Comparison of ENCODE assay signal across 8 mouse cellular contexts in genomic region chr16:37789015-37789381, GRCm38 (mm10). TPM values are rescaled to one million over a fixed set of nuclear protein-coding genes. Genes with fewer than 3 reads are reported as not detected.
A peak's percentile ranks its signal among the peaks of the same experiment; 100 is the strongest.
DNase-seq lines count a peak whose midpoint lies in the region; ATAC-seq and TF ChIP-seq lines count a peak whose summit lies in the region.

No protein-coding gene starts in this region.

- H3K4me1 ChIP-seq in E14TG2a.4 (replicated peaks; ENCODE audit: low read depth, low read length) = peaks cover 81% of the 10 kb centered on the region
- peaks cover 65% of the 10 kb centered on the region for H3K4me1 ChIP-seq in embryonic facial prominence, embryonic 12.5 days
- H3K4me1 ChIP-seq in heart, embryonic 16.5 days (ENCODE audit: control insufficient read depth, insufficient read depth, low read length) = peaks cover 75% of the 10 kb centered on the region
- peaks cover 69% of the 10 kb centered on the region for H3K4me1 ChIP-seq in lung, embryonic 15.5 days

- H3K36me3 ChIP-seq in E14TG2a.4 (ENCODE audit: insufficient read depth, low read length) = peaks cover 34% of the 10 kb centered on the region
- peaks cover 52% of the 10 kb centered on the region for H3K36me3 ChIP-seq in embryonic facial prominence, embryonic 12.5 days
- H3K36me3 ChIP-seq in heart, embryonic 16.5 days (ENCODE audit: control insufficient read depth, insufficient read depth) = peaks cover 14% of the 10 kb centered on the region
- H3K36me3 ChIP-seq in lung, embryonic 15.5 days = peaks cover 24% of the 10 kb centered on the region

- WGBS in embryonic facial prominence, embryonic 12.5 days = 74% methylated on average over 6 of the region's 6 CpGs
- 32% methylated on average over 6 of the region's 6 CpGs for WGBS in heart, embryonic 16.5 days
- 34% methylated on average over 6 of the region's 6 CpGs for WGBS in lung, embryonic 15.5 days

- no peaks in the 10 kb centered on the region for H3K9me3 ChIP-seq in E14TG2a.4 (ENCODE audit: low read length)
- H3K9me3 ChIP-seq in embryonic facial prominence, embryonic 12.5 days = no peaks in the 10 kb centered on the region
- H3K9me3 ChIP-seq in heart, embryonic 16.5 days (replicated peaks; ENCODE audit: control insufficient read depth, low read length) = no peaks in the 10 kb centered on the region
- no peaks in the 10 kb centered on the region for H3K9me3 ChIP-seq in lung, embryonic 15.5 days

- 0 out of 2 replicates have a peak overlapping the region, but pooled peaks have one; percentile 5 for H3K4me3 ChIP-seq in E14TG2a.4 (replicated peaks; ENCODE audit: low read length)
- H3K4me3 ChIP-seq in embryonic facial prominence, embryonic 12.5 days = no peak overlapping the region
- H3K4me3 ChIP-seq in heart, embryonic 16.5 days (ENCODE audit: low read length) = no peak overlapping the region
- H3K4me3 ChIP-seq in lung, embryonic 15.5 days = no peak overlapping the region

- no peaks in the 10 kb centered on the region for H3K27me3 ChIP-seq in E14TG2a.4 (ENCODE audit: insufficient read depth, low read length)
- H3K27me3 ChIP-seq in embryonic facial prominence, embryonic 12.5 days = no peaks in the 10 kb centered on the region
- no peaks in the 10 kb centered on the region for H3K27me3 ChIP-seq in heart, embryonic 16.5 days (ENCODE audit: control insufficient read depth, insufficient read depth, low read length)
- H3K27me3 ChIP-seq in lung, embryonic 15.5 days = no peaks in the 10 kb centered on the region

- peak overlapping the region; percentile 2; the same call in 1 of the 2 replicates for H3K9ac ChIP-seq in embryonic facial prominence, embryonic 12.5 days
- H3K9ac ChIP-seq in heart, embryonic 16.5 days (ENCODE audit: low read length) = peak overlapping the region; percentile 48
- H3K9ac ChIP-seq in lung, embryonic 15.5 days = no peak overlapping the region

- H3K4me2 ChIP-seq in embryonic facial prominence, embryonic 12.5 days (replicated peaks) = peak overlapping the region; percentile 1; the same call in 1 of the 2 replicates
- H3K4me2 ChIP-seq in heart, embryonic 16.5 days (ENCODE audit: low read depth, low read length) = peak overlapping the region; percentile 42; the same call in 1 of the 2 replicates
- H3K4me2 ChIP-seq in lung, embryonic 15.5 days = peak overlapping the region; percentile 40; the same call in 1 of the 2 replicates

- H3K27ac ChIP-seq in embryonic facial prominence, embryonic 12.5 days = peak overlapping the region; percentile 95
- H3K27ac ChIP-seq in heart, embryonic 16.5 days (ENCODE audit: low read length) = peak overlapping the region; percentile 90
- H3K27ac ChIP-seq in lung, embryonic 15.5 days = peak overlapping the region; percentile 96

- no peak for TF ChIP-seq CTCF in E14TG2a.4 (conservative IDR thresholded peaks at IDR 0.05; ENCODE audit: low read length)

- DNase-seq in retina, embryonic 14.5 days (ENCODE audit: low spot score) = no peak
- DNase-seq in layer of hippocampus, adult 9-11 months = no peak
- no peak for DNase-seq in cerebellum, adult 9-11 months
- no peak for DNase-seq in spleen, adult 18-20 months

- no peak for ATAC-seq in embryonic facial prominence, embryonic 12.5 days (ENCODE audit: insufficient number of reproducible peaks, insufficient read depth, low FRiP score, low TSS enrichment)
- no peak for ATAC-seq in heart, embryonic 16.5 days (replicated peaks; ENCODE audit: extremely low read depth, insufficient read depth, low FRiP score)
- ATAC-seq in lung, embryonic 15.5 days (ENCODE audit: borderline replicate concordance, extremely low read depth, low FRiP score, low TSS enrichment) = no peak

RNA-seq across cellular contexts. Expression of gene Fstl1, which starts 12.3 kb away (rescaled TPM):
- 512 and 537 TPM in 2 replicates for polyA plus RNA-seq in embryonic facial prominence, embryonic 12.5 days (2016; fragmentation: Nextera tagmentation; extraction: Ambion mirVana)
- polyA plus RNA-seq in heart, embryonic 16.5 days (2015; fragmentation: Nextera tagmentation; extraction: Ambion mirVana) = 420 and 441 TPM in 2 replicates
- polyA plus RNA-seq in lung, embryonic 15.5 days (2015; fragmentation: Nextera tagmentation; extraction: Ambion mirVana) = 520 and 550 TPM in 2 replicates
